Mouse (Mus musculus) gonadal fat pad, adult 2 months (tissue): ENCODE results near the gene Cdc42se2. TPM values are rescaled to one million over a fixed set of nuclear protein-coding genes. Genes with fewer than 3 reads are reported as not detected.

Experiments
- DNase-seq: peaks from one replicate; pipeline ENCODE4 v3.0.0-alpha.2; 2012; ENCODE audit warnings: low read depth
- polyA plus RNA-seq: library from polyadenylated mRNA; depleted of rRNA; stranded (reverse); fragments of >200 nt; gene quantifications from 2 replicates; pipeline ENCODE4 v1.2.3, GENCODE M21; 2012; rRNA removed

Cdc42se2 gene
- polyA plus RNA-seq, 1 experiment, result 77.5 TPM

- DNase-seq, result no peak
These were observed 76.8 kb downstream of the Cdc42se2 start for GRCm38 (mm10) chr11:54710512-54711293.

- DNase-seq, result no peak
These were observed 77.8 kb downstream of the Cdc42se2 start for GRCm38 (mm10) chr11:54709645-54710044.

- DNase-seq, result no peak
These were observed 79.3 kb downstream of the Cdc42se2 start for GRCm38 (mm10) chr11:54708153-54708552.

- no peak for DNase-seq
These were observed 84.2 kb downstream of the Cdc42se2 start for GRCm38 (mm10) chr11:54703306-54703705.

- no peak for DNase-seq
These were observed 85.6 kb downstream of the Cdc42se2 start for GRCm38 (mm10) chr11:54701848-54702247.

GRCm38 (mm10) chr11:54699972-54700371, 87.5 kb downstream of the Cdc42se2 start:
- DNase-seq, result no peak

- DNase-seq, result no peak
These were observed 88.8 kb downstream of the Cdc42se2 start for GRCm38 (mm10) chr11:54698636-54699035.

GRCm38 (mm10) chr11:54697611-54698010, 89.9 kb downstream of the Cdc42se2 start:
- DNase-seq, result no peak

- no peak for DNase-seq
These were observed 91.5 kb downstream of the Cdc42se2 start for GRCm38 (mm10) chr11:54695951-54696350.

- no peak for DNase-seq
These were observed 93.2 kb downstream of the Cdc42se2 start for GRCm38 (mm10) chr11:54694291-54694690.

GRCm38 (mm10) chr11:54693696-54694095, 93.8 kb downstream of the Cdc42se2 start:
- no peak for DNase-seq

GRCm38 (mm10) chr11:54691179-54691578, 96.3 kb downstream of the Cdc42se2 start:
- DNase-seq, result no peak

- no peak for DNase-seq
These were observed 97.3 kb downstream of the Cdc42se2 start for GRCm38 (mm10) chr11:54690171-54690570.

- no peak for DNase-seq
These were observed 102.6 kb downstream of the Cdc42se2 start for GRCm38 (mm10) chr11:54684831-54685230.

GRCm38 (mm10) chr11:54679141-54679540, 108.3 kb downstream of the Cdc42se2 start:
- no peak for DNase-seq

- peak; percentile 27 for DNase-seq
These were observed 111.5 kb downstream of the Cdc42se2 start for GRCm38 (mm10) chr11:54675792-54676489.

GRCm38 (mm10) chr11:54673575-54674298, 113.7 kb downstream of the Cdc42se2 start:
- peak; percentile 26 for DNase-seq

Other genes starting within 250 kb of the Cdc42se2 start
- gene Lyrm7, start 73.2 kb upstream of the Cdc42se2 start, polyA plus RNA-seq, result 1.7 and 2.1 TPM in 2 replicates
- 478 and 559 TPM in 2 replicates for gene Hint1, start 78.7 kb upstream of the Cdc42se2 start, polyA plus RNA-seq
- gene Gpx3, start 114.8 kb upstream of the Cdc42se2 start, polyA plus RNA-seq, result 1,195 and 1,949 TPM in 2 replicates
- 37.6 and 41.5 TPM in 2 replicates for gene Tnip1, start 175.2 kb upstream of the Cdc42se2 start, polyA plus RNA-seq
- 182 and 288 TPM in 2 replicates for gene Anxa6, start 245.8 kb upstream of the Cdc42se2 start, polyA plus RNA-seq